Mouse (Mus musculus) frontal cortex, adult 2 months (tissue): Measurements from ENCODE around the gene Lrrn4cl. TPM values are rescaled to one million over a fixed set of nuclear protein-coding genes. Genes with fewer than 3 reads are reported as not detected.
"Not testable (repeated sequence)": the region's sequence is repeated elsewhere in the genome, so short reads cannot be mapped to it uniquely, and the experiment has no call there.

ENCODE experiments used
- DNase-seq, 2 experiments: peaks; one replicate each; pipeline ENCODE4 v3.0.0; 2022; ENCODE audit warnings: low spot score in 1 of 2; ENCODE audit errors: extremely low spot score in 1 of 2
- polyA plus RNA-seq: library from polyadenylated mRNA; depleted of rRNA; stranded (reverse); fragments of >200 nt; gene quantifications from 2 replicates; pipeline ENCODE4 v1.2.3, GENCODE M21; 2012

The Lrrn4cl gene
- polyA plus RNA-seq, 1 experiment: 0.96 TPM

DNA sequence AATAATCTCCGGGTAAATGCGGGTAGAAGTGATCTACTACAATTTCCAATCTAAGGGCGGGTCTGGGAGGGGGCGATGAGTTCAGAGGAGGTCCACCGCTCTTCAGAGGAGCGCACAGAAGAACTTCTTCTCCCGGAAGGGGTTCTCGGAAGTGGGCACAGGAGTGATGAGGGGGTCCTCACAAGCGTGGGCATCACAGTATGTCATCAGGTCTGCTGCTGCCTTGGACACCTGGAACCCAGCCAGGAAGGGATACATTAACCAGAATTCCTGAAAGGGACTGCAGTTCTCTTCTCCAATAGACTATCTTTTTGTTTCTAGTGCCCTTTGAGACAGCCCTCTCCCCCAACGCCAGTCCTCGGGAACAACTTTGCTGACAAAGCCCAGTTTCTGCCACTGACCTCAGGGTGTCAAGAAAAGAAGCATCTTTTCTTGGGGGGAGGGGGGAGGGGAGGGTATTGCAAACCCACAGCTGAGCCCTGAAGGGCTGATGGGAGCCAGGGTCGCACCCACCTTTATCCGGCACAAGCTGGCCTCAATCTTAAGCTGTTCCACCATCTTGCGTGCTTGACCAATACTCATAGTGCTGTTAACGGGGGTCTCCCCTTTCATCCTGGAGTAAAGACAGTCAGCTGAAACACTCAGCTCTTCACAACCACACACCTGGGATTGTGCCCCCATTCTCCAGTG is 12.4 kb upstream of the Lrrn4cl start:
- no peak for DNase-seq

DNA sequence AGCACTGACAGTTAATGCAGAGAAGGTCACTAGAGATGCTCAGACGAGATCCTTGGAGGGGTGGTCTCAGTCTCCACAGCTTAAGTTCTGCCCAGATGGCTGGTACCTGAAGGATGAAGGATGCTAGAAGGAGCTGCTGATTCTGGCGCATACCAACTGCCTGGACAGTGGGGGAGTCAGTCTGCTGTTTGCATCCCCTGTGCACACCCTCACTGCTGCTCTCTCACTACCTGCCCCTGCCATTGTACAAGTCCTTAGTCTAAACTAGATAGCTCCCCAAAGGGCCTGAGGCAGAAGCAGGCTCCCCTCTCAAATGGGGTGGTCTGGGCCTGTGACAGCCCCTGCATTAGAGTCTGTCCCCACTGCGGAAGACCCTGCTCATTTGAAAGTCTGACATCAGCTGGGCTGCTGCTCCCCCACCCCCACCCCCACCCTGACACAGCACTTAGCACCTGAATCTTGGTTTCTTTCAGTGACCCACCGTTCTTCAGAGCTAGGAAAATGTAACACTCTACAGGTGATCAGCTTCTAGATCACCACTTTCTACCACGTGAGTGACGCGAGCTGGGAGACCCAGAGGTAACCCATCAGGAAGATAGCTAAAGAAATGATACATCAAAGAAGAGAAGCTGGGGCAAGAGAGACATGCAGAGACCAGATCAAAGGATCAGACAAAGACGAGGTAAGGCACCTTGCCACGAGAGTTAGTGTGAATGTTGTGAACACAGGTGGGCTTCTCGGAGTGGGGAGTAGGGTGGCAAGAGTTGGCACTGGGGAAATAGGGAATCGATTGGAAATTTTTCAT is 11.3 kb upstream of the Lrrn4cl start, which contains the start of gene Gng3:
Gene Gng3, minus strand, starts transcription at position 92 of the 805 bp plus-strand sequence.
- peak; percentile 89 to 90 for DNase-seq

DNA sequence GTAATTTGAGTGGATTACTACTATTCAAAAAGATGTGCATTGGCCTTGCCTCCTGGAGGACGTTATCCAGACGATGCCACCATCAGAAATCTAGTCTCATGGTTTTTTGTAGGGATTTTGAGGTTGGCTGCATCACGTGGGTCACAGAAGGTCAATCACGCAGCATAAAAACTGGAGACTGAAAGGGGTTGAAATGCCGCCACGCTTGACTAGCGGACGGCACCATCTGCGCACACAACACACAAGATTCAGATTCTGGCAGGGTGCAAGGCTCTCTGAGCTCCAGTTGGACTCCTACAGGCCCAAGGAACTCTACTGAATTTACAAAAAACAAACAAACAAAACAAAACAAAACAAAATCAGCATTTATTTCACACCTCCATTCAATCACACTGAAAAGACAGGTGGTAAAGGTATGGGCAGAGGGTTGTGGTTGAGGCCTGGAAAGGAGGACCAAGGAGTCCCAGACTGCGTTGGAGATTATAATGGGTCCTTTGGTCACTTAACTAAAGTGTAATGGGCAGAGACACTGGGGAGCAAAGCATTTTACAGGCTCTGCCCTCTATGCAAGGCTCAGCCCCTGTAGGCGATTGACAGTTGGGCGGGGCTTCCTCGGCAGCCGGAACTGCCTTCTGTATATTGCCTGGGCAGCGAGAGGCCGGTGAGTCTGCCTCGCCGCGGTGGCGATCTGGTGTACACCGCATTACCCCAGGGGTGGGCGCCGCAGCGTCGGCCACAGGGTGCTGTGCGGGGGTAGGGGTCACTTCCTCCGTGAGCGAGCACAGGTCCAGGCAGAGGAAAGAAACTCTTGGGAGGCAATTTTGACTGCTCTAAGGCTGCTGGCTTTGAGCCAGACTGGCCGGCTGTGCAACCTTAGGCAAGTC is 10.4 kb upstream of the Lrrn4cl start:
- peak in 1 of 2 experiments; percentile 78 for DNase-seq

DNA sequence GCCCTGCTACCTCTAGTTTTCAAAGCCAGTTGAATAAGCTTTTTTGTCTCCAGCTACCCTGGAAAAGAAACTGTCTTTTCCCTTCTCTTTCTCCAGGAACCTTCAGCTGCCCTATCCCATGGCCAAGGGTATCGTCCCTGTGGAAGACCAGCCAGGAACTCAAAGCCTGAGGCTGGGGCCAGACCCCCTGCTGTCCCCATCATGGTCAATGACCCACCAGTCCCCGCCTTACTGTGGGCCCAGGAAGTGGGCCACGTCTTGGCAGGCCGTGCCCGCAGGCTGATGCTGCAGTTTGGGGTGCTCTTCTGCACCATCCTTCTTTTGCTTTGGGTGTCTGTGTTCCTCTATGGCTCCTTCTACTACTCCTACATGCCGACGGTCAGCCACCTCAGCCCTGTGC is 9.6 kb upstream of the Lrrn4cl start:
- DNase-seq: no peak

DNA sequence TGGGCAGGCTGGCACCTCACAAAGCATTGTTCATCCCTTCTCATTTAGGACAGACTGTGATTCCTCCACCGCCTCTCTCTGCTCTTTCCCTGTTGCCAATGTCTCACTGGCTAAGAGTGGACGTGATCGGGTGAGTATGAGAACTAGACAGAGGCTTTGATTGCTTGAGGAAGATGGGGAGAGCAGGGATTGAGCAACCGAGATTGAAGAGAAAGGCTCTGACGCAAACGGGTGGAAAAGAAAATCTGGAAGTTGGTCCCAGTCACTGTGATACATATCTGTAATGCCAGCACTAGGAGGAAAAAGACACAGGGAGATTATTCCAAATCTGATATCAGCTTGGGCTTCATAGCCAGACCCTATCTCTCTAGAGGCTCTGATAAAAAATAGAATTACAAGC is 7.6 kb upstream of the Lrrn4cl start:
- DNase-seq: no peak

DNA sequence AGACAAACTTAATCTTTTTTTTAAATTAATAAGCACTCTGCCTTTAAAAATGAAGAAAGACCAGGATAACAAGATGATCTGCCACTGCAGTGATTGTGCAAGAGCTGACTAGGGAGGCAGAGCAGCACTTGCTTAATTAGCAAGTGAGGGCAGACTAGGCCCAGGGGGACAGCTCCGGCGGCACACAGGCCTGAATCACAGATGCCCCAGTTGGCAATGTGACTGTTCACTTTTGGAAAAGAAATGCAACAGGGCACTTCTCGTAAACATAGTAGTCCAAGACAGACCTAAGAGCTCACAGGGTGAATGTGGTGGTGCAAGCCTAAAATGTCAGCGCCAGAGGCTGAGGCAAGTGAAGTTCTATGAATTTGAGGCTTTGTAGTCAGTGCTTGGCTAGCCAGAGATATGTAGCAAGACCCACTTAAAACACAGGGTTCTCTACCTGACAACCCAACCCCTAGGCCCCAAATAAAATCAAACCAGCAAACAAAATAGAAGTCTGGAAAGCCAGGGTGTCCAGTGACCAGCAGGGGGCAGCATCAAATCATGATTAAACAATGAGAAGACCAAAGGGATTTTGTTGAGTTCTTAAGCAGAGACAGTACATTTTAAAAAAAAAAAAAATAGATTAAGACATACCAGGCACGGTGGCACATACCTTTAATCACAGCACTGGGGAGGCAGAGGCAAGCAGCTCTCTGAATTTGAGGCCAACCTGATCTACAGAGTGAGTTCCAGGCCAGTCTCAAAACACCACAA is 6.0 kb upstream of the Lrrn4cl start:
- peak in 1 of 2 experiments; percentile 91 for DNase-seq

DNA sequence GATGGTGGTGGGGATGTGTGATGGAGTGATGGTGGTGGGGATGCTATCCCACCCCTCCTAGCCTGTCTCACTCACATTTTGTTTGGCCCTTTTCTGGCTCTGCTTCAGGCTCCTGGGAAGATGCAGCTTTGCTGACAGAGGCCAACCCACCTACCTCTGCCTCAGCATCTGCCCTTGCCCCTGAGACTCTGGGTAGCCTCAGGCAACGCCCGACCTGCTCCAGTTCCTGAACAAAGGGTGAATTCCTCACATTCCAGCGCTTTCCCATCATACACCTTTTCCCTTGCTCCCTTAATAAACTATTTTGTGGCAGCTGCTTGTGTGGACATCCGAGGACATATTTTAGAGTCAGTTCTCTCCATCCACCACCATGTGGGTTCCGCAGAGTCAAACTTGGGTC is 2.2 kb upstream of the Lrrn4cl start:
- DNase-seq: no peak

DNA sequence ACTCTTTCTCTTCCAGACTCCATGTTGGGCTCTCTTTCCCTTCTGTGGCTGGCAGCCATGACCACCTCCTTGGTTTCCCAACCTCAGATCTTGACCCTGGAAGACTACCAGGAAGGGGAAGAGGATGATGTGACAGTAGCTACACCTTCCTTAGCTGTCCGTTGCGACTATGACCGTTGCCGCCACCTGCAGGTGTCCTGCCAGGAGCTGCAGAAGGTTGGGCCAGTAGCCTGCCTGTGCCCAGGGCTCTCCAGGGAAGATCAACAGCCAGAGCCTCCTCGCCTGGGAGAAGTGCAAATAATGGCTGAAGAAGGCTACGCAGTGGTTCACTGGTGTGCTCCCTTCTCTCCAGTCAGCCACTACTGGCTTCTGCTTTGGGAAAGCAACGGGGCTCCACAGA is 1.1 kb downstream of the Lrrn4cl start:
- no peak for DNase-seq

DNA sequence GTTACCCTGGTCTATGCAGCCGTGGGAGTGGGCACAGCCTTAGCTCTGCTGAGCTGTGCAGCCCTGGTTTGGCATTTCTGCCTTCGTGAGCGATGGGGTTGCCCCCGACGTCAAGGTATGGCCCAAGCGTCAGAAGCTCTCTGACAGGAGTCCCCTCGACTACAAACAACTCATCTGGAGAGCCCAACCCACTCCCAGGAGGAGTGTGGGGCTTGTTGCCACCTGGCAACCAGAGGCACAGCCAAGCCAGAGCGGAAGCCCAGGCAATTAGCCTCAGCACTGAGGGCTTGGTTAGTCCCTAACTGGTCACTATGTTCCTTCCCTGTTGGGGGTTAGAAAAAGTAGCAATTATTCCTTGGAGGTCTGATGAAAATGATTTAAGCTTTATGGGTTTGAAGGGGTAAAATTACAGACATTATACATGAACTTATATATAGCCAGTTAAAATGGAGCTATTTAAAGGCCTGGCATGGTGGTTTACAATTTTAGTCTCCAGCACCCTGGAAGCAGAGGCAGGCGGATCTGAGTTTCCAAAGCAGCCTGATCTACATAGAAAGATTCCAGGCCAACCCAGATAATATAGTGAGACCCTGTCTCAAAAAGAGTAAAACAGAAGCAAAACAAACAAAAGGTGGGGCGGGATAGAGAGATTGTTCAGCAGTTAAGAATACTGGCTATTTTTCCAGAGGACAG is 1.8 kb downstream of the Lrrn4cl start:
- DNase-seq: no peak

DNA sequence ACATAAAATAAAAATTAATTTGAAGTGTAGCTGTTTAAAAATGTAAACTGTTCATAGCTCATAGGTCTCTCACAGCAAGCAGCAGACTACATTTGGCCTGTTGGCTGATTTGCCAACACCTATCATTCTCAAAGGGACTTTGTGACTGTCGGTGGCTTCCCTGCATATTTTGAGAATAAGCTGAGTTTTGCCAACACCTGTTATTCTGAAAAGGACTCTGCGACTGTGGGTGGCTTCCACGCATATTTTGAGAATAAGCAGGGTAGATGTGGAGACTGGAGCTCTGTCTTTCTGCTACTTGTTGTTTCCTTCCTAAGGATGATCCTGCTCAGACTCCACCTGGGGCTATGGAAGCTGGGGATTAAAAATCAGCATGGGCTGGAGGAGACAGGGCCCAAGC is 2.5 kb downstream of the Lrrn4cl start:
- DNase-seq: no peak

DNA sequence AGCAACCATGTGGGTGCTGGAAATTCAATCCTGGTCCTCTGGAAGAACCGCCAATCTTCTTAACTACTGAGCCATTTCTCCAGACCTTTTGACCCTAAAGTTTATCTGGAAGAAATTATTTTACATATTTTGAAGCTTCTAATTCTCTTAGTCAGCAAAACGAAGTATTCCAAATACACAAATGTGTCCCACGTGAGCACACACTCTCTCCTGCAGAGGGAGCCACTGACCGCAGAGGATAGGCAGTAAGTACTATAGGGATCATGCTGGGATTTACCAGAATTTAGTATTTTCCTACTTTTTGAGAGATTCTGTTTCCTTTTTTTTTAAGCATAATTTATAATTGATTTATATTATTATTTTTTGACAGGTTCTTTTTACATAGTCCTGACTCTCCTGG is 7.1 kb downstream of the Lrrn4cl start:
- DNase-seq: no peak

DNA sequence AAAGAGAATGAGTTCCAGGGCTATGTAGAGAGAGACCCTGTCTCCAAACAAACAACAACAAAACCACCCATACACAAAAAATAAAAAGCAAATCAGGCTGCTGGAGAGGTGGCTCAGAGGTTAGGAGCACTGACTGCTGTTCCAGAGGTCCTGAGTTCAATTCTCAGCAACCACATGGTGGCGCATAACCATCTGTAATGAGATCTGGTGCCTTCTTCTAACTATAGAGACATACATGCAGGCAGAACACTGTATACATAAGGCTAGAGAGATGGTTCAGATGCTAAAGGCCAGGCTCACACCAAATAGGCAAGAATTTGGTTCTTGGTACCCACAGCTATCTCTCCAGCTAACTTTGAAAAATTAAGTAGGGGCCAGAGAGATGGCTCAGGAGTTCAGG is 8.4 kb downstream of the Lrrn4cl start:
- DNase-seq: no peak

DNA sequence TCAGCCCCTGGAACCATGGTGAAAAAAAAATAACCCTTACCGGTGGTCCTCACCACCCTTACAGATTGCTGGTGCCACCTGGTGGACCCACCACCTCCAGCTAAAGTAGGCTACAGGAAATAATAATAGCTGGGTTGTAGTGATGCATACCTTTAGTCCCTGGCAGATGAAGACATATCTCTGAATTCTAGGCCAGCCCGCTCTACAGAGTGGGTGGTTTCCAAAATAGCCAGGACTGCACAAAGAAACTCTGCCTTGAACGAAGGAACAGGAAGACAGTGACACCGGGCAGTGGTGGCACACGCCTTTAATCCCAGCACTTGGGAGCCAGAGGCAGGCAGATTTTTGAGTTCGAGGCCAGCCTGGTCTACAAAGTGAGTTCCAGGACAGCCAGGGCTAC is 13.7 kb downstream of the Lrrn4cl start:
- no peak for DNase-seq

DNA sequence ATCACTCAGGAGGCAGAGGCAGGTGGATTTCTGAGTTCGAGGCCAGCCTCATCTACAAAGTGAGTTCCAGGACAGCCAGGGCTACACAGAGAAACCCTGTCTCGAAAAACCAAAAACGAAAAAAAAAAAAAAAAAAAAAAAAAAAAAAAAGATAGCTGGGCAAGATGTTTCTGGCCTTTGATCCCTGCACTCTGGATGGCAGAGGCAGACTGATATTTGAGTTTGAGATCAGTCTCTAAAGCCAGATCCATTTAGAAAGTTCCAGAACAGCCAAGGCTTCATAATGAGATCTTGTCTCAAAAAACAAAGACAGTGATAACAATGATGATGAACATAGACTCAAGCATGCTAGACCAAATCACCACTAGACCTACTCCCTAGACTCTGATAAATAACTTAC is 19.8 kb downstream of the Lrrn4cl start:
- not testable (repeated sequence) for DNase-seq

DNA sequence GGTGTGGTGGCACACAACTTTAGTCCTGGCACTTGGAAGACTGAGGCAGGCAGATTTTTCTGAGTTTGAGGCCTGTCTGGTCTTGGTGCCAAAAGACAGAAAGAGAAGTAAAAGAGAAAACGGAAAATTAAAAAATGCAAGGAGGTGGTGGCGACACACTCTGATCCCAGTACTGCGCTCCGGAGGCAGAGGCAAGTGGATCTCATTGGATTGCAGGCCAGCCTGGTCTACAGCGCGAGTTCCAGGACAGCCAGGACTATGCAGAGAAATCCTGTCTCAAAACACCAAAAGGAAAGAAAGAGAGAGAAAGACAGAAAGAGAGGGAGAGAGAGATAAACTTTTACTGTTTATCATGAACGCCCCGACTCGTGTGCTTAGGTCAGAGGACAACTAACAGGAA is 20.3 kb downstream of the Lrrn4cl start:
- no peak for DNase-seq

DNA sequence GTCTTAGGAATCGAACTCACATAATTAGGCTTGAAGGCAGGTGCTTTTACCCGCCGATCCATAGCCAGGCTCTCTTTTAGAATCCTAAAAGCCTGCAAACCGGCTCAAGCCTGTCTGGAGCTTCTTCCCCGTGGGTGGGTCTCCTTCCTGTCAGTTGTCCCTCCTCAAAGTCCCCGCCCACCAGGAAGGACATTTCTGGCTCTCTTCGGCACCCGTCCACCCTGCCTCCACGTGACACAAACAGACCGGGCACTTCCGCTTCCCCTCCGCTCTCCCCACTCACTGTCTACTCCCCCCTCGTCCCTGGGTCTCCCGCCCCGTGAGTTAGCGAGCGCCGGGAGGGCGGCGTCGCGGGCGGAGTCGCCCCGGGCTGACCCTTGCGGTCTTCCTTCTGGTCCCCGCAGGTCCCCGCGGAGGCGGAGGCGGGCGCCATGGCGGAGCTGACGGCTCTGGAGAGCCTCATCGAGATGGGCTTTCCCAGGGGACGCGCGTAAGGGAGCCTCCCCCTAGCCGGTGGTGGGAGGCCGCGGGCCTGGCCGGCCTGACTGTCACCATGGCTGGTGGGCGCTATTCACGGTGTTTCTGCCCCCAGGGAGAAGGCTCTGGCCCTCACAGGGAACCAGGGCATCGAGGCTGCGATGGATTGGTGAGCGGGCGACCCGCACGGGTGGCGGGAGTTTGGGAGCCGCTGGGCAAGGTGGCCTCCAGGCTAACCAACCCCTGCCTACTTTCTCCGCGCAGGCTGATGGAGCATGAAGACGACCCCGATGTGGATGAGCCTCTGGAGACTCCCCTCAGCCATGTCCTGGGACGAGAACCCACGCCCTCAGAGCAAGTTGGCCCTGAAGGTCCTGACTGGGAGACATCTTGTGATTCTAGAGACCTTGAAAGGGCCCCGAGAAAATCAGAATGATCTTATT is 21.0 kb downstream of the Lrrn4cl start, which contains the start of gene Ubxn1:
Gene Ubxn1, plus strand, starts transcription at position 230 of the 920 bp plus-strand sequence.
- peak; percentile 97 to 99 for DNase-seq

DNA sequence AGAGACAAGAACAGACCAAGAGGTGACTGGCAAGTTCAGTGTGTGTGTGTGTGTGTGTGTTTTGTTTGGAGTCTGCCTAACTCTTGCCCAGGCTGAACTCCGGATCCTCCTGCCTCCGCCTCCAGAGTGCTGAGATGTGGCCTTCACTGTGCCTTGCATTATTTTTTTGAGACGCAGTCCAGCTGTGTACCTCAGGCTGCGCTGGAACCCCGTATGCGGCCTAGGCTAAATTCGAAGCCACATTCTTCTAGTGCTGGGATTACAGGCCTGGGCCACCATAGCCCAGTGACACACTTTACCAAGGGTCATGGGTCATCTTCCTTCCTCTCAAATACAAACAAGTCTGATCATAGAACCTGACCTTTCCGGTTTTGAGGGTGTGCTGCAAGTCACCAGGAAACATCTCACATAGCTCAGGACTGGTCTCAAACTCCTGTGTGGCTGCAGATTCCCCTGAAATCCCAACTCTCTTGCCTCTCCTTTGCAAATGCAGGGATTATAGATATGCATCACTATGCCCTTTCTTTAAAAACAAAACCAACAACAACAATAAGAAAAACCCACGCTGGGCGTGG is 21.8 kb downstream of the Lrrn4cl start:
- DNase-seq: no peak

DNA sequence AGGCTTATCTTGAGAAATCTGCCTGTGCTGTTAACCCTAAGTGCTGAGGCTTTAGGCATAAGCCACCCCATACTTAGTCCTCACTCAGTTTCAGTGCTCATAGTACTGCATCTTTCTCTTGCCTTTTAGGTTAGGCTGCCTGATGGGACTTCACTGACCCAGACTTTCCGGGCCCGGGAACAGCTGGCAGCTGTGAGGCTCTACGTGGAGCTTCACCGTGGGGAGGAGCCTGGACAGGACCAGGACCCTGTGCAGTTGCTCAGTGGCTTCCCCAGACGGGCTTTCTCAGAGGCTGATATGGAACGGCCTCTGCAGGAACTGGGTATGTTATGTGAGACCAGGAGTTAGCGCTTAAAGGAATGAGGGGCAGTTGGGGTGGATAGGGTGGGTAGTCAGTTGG is 24.5 kb downstream of the Lrrn4cl start:
- no peak for DNase-seq
